In genomic region chr19:5405924-5406323, GRCm38 (mm10) we compare ENCODE assay signal across 8 mouse cellular contexts. TPM values are rescaled to one million over a fixed set of nuclear protein-coding genes. Genes with fewer than 3 reads are reported as not detected.
DNase-seq lines count a peak whose midpoint lies in the region; ATAC-seq and TF ChIP-seq lines count a peak whose summit lies in the region.

No protein-coding gene starts in this region.

- peak overlapping the region; percentile 52 for H3K4me2 ChIP-seq in lung, embryonic 15.5 days
- H3K4me2 ChIP-seq in embryonic facial prominence, embryonic 12.5 days (replicated peaks), result peak overlapping the region; percentile 47
- peak overlapping the region; percentile 55 for H3K4me2 ChIP-seq in intestine, postnatal 0 days (replicated peaks; ENCODE audit: low read depth)
- peak overlapping the region; percentile 60 for H3K4me2 ChIP-seq in neural tube, embryonic 13.5 days

- peak overlapping the region; percentile 34 for H3K4me3 ChIP-seq in lung, embryonic 15.5 days
- peak overlapping the region; percentile 35 for H3K4me3 ChIP-seq in embryonic facial prominence, embryonic 12.5 days
- H3K4me3 ChIP-seq in intestine, postnatal 0 days (ENCODE audit: low read depth, low read length), result peak overlapping the region; percentile 27
- H3K4me3 ChIP-seq in neural tube, embryonic 13.5 days, result peak overlapping the region; percentile 35

- H3K9ac ChIP-seq in lung, embryonic 15.5 days, result peak overlapping the region; percentile 30
- peak overlapping the region; percentile 47 for H3K9ac ChIP-seq in embryonic facial prominence, embryonic 12.5 days
- H3K9ac ChIP-seq in intestine, postnatal 0 days (ENCODE audit: low read depth, low read length), result no peak overlapping the region
- peak overlapping the region; percentile 59 for H3K9ac ChIP-seq in neural tube, embryonic 13.5 days

- TF ChIP-seq CTCF in intestine, postnatal 0 days (IDR thresholded peaks at IDR 0.05; ENCODE audit: low read depth), result no peak

- no peaks in the 10 kb centered on the region for H3K27me3 ChIP-seq in lung, embryonic 15.5 days
- no peaks in the 10 kb centered on the region for H3K27me3 ChIP-seq in embryonic facial prominence, embryonic 12.5 days
- H3K27me3 ChIP-seq in intestine, postnatal 0 days (replicated peaks; ENCODE audit: control insufficient read depth, insufficient read depth, low read length), result no peaks in the 10 kb centered on the region
- no peaks in the 10 kb centered on the region for H3K27me3 ChIP-seq in neural tube, embryonic 13.5 days

- H3K9me3 ChIP-seq in lung, embryonic 15.5 days, result no peaks in the 10 kb centered on the region
- no peaks in the 10 kb centered on the region for H3K9me3 ChIP-seq in embryonic facial prominence, embryonic 12.5 days
- H3K9me3 ChIP-seq in intestine, postnatal 0 days (ENCODE audit: control insufficient read depth), result no peaks in the 10 kb centered on the region
- H3K9me3 ChIP-seq in neural tube, embryonic 13.5 days, result no peaks in the 10 kb centered on the region

- H3K27ac ChIP-seq in lung, embryonic 15.5 days, result peak overlapping the region; percentile 25
- peak overlapping the region; percentile 54; the same call in 1 of the 2 replicates for H3K27ac ChIP-seq in embryonic facial prominence, embryonic 12.5 days
- peak overlapping the region; percentile 60; the same call in 1 of the 2 replicates for H3K27ac ChIP-seq in intestine, postnatal 0 days (ENCODE audit: low read depth, low read length)
- peak overlapping the region; percentile 57 for H3K27ac ChIP-seq in neural tube, embryonic 13.5 days (replicated peaks)

- peaks cover 18% of the 10 kb centered on the region for H3K4me1 ChIP-seq in lung, embryonic 15.5 days
- H3K4me1 ChIP-seq in embryonic facial prominence, embryonic 12.5 days, result peaks cover 3% of the 10 kb centered on the region; the same call in 1 of the 2 replicates
- no peaks in the 10 kb centered on the region for H3K4me1 ChIP-seq in intestine, postnatal 0 days (replicated peaks; ENCODE audit: control insufficient read depth, insufficient read depth, low read length)
- peaks cover 19% of the 10 kb centered on the region for H3K4me1 ChIP-seq in neural tube, embryonic 13.5 days (replicated peaks)

- no peaks in the 10 kb centered on the region for H3K36me3 ChIP-seq in lung, embryonic 15.5 days
- H3K36me3 ChIP-seq in embryonic facial prominence, embryonic 12.5 days, result no peaks in the 10 kb centered on the region
- no peaks in the 10 kb centered on the region for H3K36me3 ChIP-seq in intestine, postnatal 0 days (ENCODE audit: control insufficient read depth, insufficient read depth)
- no peaks in the 10 kb centered on the region for H3K36me3 ChIP-seq in neural tube, embryonic 13.5 days

- 22% methylated on average over 7 of the region's 7 CpGs for WGBS in lung, embryonic 15.5 days
- 23% methylated on average over 7 of the region's 7 CpGs for WGBS in embryonic facial prominence, embryonic 12.5 days
- WGBS in intestine, postnatal 0 days, result 18% methylated on average over 7 of the region's 7 CpGs
- WGBS in neural tube, embryonic 13.5 days, result 27% methylated on average over 7 of the region's 7 CpGs

- no peak for DNase-seq in lung, adult 18-20 months
- DNase-seq in layer of hippocampus, adult 11-12 months (ENCODE audit: low spot score), result no peak
- DNase-seq in cerebellum, adult 18-20 months, result no peak
- DNase-seq in gastrocnemius, postnatal 10 days, result no peak

- no peak for ATAC-seq in lung, embryonic 15.5 days (ENCODE audit: borderline replicate concordance, extremely low read depth, low FRiP score, low TSS enrichment)
- ATAC-seq in embryonic facial prominence, embryonic 12.5 days (ENCODE audit: insufficient number of reproducible peaks, insufficient read depth, low FRiP score, low TSS enrichment), result no peak
- ATAC-seq in intestine, postnatal 0 days, result no peak
- ATAC-seq in neural tube, embryonic 13.5 days (ENCODE audit: low read depth), result no peak

RNA-seq across cellular contexts. Expression of gene Tsga10ip, which starts 3.6 kb away (rescaled TPM):
- polyA plus RNA-seq in lung, embryonic 15.5 days (2015; fragmentation: Nextera tagmentation; extraction: Ambion mirVana), result 0.59 and 0.79 TPM in 2 replicates
- polyA plus RNA-seq in embryonic facial prominence, embryonic 12.5 days (2016; fragmentation: Nextera tagmentation; extraction: Ambion mirVana), result 0.45 and 0.55 TPM in 2 replicates
- 0.27 and 0.59 TPM in 2 replicates for polyA plus RNA-seq in intestine, postnatal 0 days (2015; fragmentation: Nextera tagmentation; extraction: Ambion mirVana)
- 0.20 TPM in 1 of 2 replicates, not detected in the other for polyA plus RNA-seq in neural tube, embryonic 13.5 days (2015; fragmentation: Nextera tagmentation; extraction: Ambion mirVana)
- total RNA-seq in gastrocnemius, postnatal 10 days (2021), result under 1 TPM in 1 of 2 experiments, not detected in 1; 0.23 TPM

RNA-seq across cellular contexts. Expression of gene Sart1, which starts 17.4 kb away (rescaled TPM):
- 67.1 and 81.7 TPM in 2 replicates for polyA plus RNA-seq in lung, embryonic 15.5 days (2015; fragmentation: Nextera tagmentation; extraction: Ambion mirVana)
- 98.9 and 107 TPM in 2 replicates for polyA plus RNA-seq in embryonic facial prominence, embryonic 12.5 days (2016; fragmentation: Nextera tagmentation; extraction: Ambion mirVana)
- 53.7 and 63.0 TPM in 2 replicates for polyA plus RNA-seq in intestine, postnatal 0 days (2015; fragmentation: Nextera tagmentation; extraction: Ambion mirVana)
- 72.2 and 74.8 TPM in 2 replicates for polyA plus RNA-seq in neural tube, embryonic 13.5 days (2015; fragmentation: Nextera tagmentation; extraction: Ambion mirVana)
- 10 to 100 TPM; 39.8 to 45.4 TPM for total RNA-seq in gastrocnemius, postnatal 10 days (2021)

RNA-seq across cellular contexts. Expression of gene Drap1, which starts 18.9 kb away (rescaled TPM):
- 243 and 268 TPM in 2 replicates for polyA plus RNA-seq in lung, embryonic 15.5 days (2015; fragmentation: Nextera tagmentation; extraction: Ambion mirVana)
- 303 and 323 TPM in 2 replicates for polyA plus RNA-seq in embryonic facial prominence, embryonic 12.5 days (2016; fragmentation: Nextera tagmentation; extraction: Ambion mirVana)
- 136 and 137 TPM in 2 replicates for polyA plus RNA-seq in intestine, postnatal 0 days (2015; fragmentation: Nextera tagmentation; extraction: Ambion mirVana)
- polyA plus RNA-seq in neural tube, embryonic 13.5 days (2015; fragmentation: Nextera tagmentation; extraction: Ambion mirVana), result 318 and 326 TPM in 2 replicates
- total RNA-seq in gastrocnemius, postnatal 10 days (2021), result 100 to 1,000 TPM; 513 to 561 TPM

RNA-seq across cellular contexts. Expression of gene AI837181, which starts 19.0 kb away (rescaled TPM):
- polyA plus RNA-seq in lung, embryonic 15.5 days (2015; fragmentation: Nextera tagmentation; extraction: Ambion mirVana), result 56.5 and 58.6 TPM in 2 replicates
- 67.2 and 67.9 TPM in 2 replicates for polyA plus RNA-seq in embryonic facial prominence, embryonic 12.5 days (2016; fragmentation: Nextera tagmentation; extraction: Ambion mirVana)
- 33.0 and 34.2 TPM in 2 replicates for polyA plus RNA-seq in intestine, postnatal 0 days (2015; fragmentation: Nextera tagmentation; extraction: Ambion mirVana)
- 69.5 and 75.5 TPM in 2 replicates for polyA plus RNA-seq in neural tube, embryonic 13.5 days (2015; fragmentation: Nextera tagmentation; extraction: Ambion mirVana)
- 10 to 100 TPM; 47.8 to 50.5 TPM for total RNA-seq in gastrocnemius, postnatal 10 days (2021)

RNA-seq across cellular contexts. Expression of gene Banf1, which starts 39.0 kb away (rescaled TPM):
- polyA plus RNA-seq in lung, embryonic 15.5 days (2015; fragmentation: Nextera tagmentation; extraction: Ambion mirVana), result 466 and 504 TPM in 2 replicates
- 384 and 411 TPM in 2 replicates for polyA plus RNA-seq in embryonic facial prominence, embryonic 12.5 days (2016; fragmentation: Nextera tagmentation; extraction: Ambion mirVana)
- polyA plus RNA-seq in intestine, postnatal 0 days (2015; fragmentation: Nextera tagmentation; extraction: Ambion mirVana), result 309 and 329 TPM in 2 replicates
- polyA plus RNA-seq in neural tube, embryonic 13.5 days (2015; fragmentation: Nextera tagmentation; extraction: Ambion mirVana), result 311 and 317 TPM in 2 replicates
- 100 to 1,000 TPM; 128 to 150 TPM for total RNA-seq in gastrocnemius, postnatal 10 days (2021)
